8 mouse cellular contexts compared by ENCODE assay signal in genomic region chr12:79843002-79843401, GRCm38 (mm10).
A peak's percentile ranks its signal among the peaks of the same experiment; 100 is the strongest.
DNase-seq lines count a peak whose midpoint lies in the region; ATAC-seq and TF ChIP-seq lines count a peak whose summit lies in the region.
"Had no signal": no experiment of that assay in that cellular context is flagged by ENCODE, and none has a peak within 500 bp of the region (broad histone marks: within the 10 kb centered on the region; RNA-seq: fewer than 3 reads in every experiment).

No protein-coding gene starts in this region.

- TF ChIP-seq EP300 in lung, postnatal 0 days (IDR thresholded peaks at IDR 0.05), result no peak

- H3K27ac ChIP-seq in lung, postnatal 0 days (ENCODE audit: low read length), result peak overlapping the region; percentile 69
- peak overlapping the region; percentile 12; the same call in 1 of the 2 replicates for H3K27ac ChIP-seq in forebrain, embryonic 16.5 days (ENCODE audit: low read length)
- H3K27ac ChIP-seq in intestine, embryonic 14.5 days (ENCODE audit: low read depth), result peak overlapping the region; percentile 95
- H3K27ac ChIP-seq in neural tube, embryonic 13.5 days (replicated peaks), result peak overlapping the region; percentile 62

- H3K4me1 ChIP-seq in lung, postnatal 0 days (ENCODE audit: insufficient read depth, low read depth, low read length), result peaks cover 23% of the 10 kb centered on the region
- peaks cover 37% of the 10 kb centered on the region for H3K4me1 ChIP-seq in forebrain, embryonic 16.5 days (replicated peaks; ENCODE audit: control insufficient read depth, insufficient read depth, low read length)
- H3K4me1 ChIP-seq in intestine, embryonic 14.5 days (replicated peaks; ENCODE audit: control insufficient read depth, insufficient read depth, low read length), result peaks cover 68% of the 10 kb centered on the region
- peaks cover 74% of the 10 kb centered on the region for H3K4me1 ChIP-seq in neural tube, embryonic 13.5 days (replicated peaks)

- H3K27me3 ChIP-seq in lung, postnatal 0 days (replicated peaks; ENCODE audit: insufficient read depth, low read length), result no peaks in the 10 kb centered on the region
- no peaks in the 10 kb centered on the region for H3K27me3 ChIP-seq in forebrain, embryonic 16.5 days (replicated peaks; ENCODE audit: control insufficient read depth, insufficient read depth, low read length)
- no peaks in the 10 kb centered on the region for H3K27me3 ChIP-seq in intestine, embryonic 14.5 days (replicated peaks; ENCODE audit: control insufficient read depth, insufficient read depth, low read length)
- H3K27me3 ChIP-seq in neural tube, embryonic 13.5 days, result no peaks in the 10 kb centered on the region

- 47% methylated on average over 11 of the region's 11 CpGs for WGBS in lung, postnatal 0 days
- 76% methylated on average over 11 of the region's 11 CpGs for WGBS in forebrain, embryonic 16.5 days
- WGBS in intestine, embryonic 14.5 days, result 34% methylated on average over 11 of the region's 11 CpGs
- 64% methylated on average over 11 of the region's 11 CpGs for WGBS in neural tube, embryonic 13.5 days

- ATAC-seq in lung, postnatal 0 days, result peak; percentile 12
- no peak for ATAC-seq in forebrain, embryonic 16.5 days
- no peak for ATAC-seq in intestine, embryonic 14.5 days (replicated peaks; ENCODE audit: low FRiP score, low TSS enrichment, low read depth)
- no peak for ATAC-seq in neural tube, embryonic 13.5 days (ENCODE audit: low read depth)

- no peak overlapping the region for H3K4me3 ChIP-seq in lung, postnatal 0 days (ENCODE audit: low read depth, low read length)
- no peak overlapping the region for H3K4me3 ChIP-seq in forebrain, embryonic 16.5 days (replicated peaks; ENCODE audit: low read length)
- H3K4me3 ChIP-seq in intestine, embryonic 14.5 days (ENCODE audit: low read depth, low read length), result no peak overlapping the region
- H3K4me3 ChIP-seq in neural tube, embryonic 13.5 days, result no peak overlapping the region
- H3K4me3 ChIP-seq: gastrocnemius, adult 2 months had no signal

- H3K4me2 ChIP-seq in lung, postnatal 0 days (replicated peaks; ENCODE audit: low read depth, low read length), result no peak overlapping the region
- no peak overlapping the region for H3K4me2 ChIP-seq in forebrain, embryonic 16.5 days (ENCODE audit: low read length)
- peak overlapping the region; percentile 9; the same call in 1 of the 2 replicates for H3K4me2 ChIP-seq in intestine, embryonic 14.5 days (ENCODE audit: low read length)
- H3K4me2 ChIP-seq in neural tube, embryonic 13.5 days, result no peak overlapping the region

- H3K9me3 ChIP-seq in lung, postnatal 0 days (ENCODE audit: low read length), result no peaks in the 10 kb centered on the region
- no peaks in the 10 kb centered on the region for H3K9me3 ChIP-seq in forebrain, embryonic 16.5 days (ENCODE audit: control insufficient read depth, low read length)
- no peaks in the 10 kb centered on the region for H3K9me3 ChIP-seq in intestine, embryonic 14.5 days (ENCODE audit: control insufficient read depth, low read length)
- H3K9me3 ChIP-seq in neural tube, embryonic 13.5 days, result no peaks in the 10 kb centered on the region

- no peak overlapping the region for H3K9ac ChIP-seq in lung, postnatal 0 days (replicated peaks; ENCODE audit: low read depth)
- no peak overlapping the region for H3K9ac ChIP-seq in forebrain, embryonic 16.5 days (replicated peaks; ENCODE audit: low read depth, low read length)
- peak overlapping the region; percentile 22; the same call in 1 of the 2 replicates for H3K9ac ChIP-seq in intestine, embryonic 14.5 days (ENCODE audit: low read length)
- no peak overlapping the region for H3K9ac ChIP-seq in neural tube, embryonic 13.5 days

- H3K36me3 ChIP-seq in lung, postnatal 0 days (ENCODE audit: insufficient read depth, low read length), result no peaks in the 10 kb centered on the region
- no peaks in the 10 kb centered on the region for H3K36me3 ChIP-seq in forebrain, embryonic 16.5 days (ENCODE audit: control insufficient read depth, insufficient read depth)
- no peaks in the 10 kb centered on the region for H3K36me3 ChIP-seq in intestine, embryonic 14.5 days (ENCODE audit: control insufficient read depth, insufficient read depth, low read length)
- H3K36me3 ChIP-seq in neural tube, embryonic 13.5 days, result no peaks in the 10 kb centered on the region

- TF ChIP-seq CTCF in lung, postnatal 0 days (IDR thresholded peaks at IDR 0.05), result no peak

- peak; percentile 31 for DNase-seq in lung, postnatal 0 days (ENCODE audit: low spot score)
- no peak for DNase-seq in lung, adult 18-20 months
- DNase-seq in intestine, embryonic 14.5 days (ENCODE audit: low spot score), result peak; percentile 63
- no peak for DNase-seq in cerebellum, postnatal 10 days
- DNase-seq in gastrocnemius, postnatal 14 days, result no peak
- DNase-seq: gastrocnemius, adult 2 months had no signal

- intact Hi-C loops in gastrocnemius, postnatal 14 days (cut with DNase I; ENCODE audit: low total_unique reads), result no loop called here

Comparison
In these comparisons a context has a peak if more than half of its experiments do, and no peak if none do; other contexts are left out.
1. DNase-seq: peak in lung, postnatal 0 days (single experiment) and intestine, embryonic 14.5 days (single experiment); none in lung, adult 18-20 months (0 of 2), cerebellum, postnatal 10 days (0 of 2) and gastrocnemius, postnatal 14 days (single experiment).
2. H3K27ac ChIP-seq: peak in every context shown above with its lines; median percentile 95 in intestine, embryonic 14.5 days; 69 in lung, postnatal 0 days; 62 in neural tube, embryonic 13.5 days; 12 in forebrain, embryonic 16.5 days.